Mouse (Mus musculus): ENCODE results near the gene Wdtc1.

DNA sequence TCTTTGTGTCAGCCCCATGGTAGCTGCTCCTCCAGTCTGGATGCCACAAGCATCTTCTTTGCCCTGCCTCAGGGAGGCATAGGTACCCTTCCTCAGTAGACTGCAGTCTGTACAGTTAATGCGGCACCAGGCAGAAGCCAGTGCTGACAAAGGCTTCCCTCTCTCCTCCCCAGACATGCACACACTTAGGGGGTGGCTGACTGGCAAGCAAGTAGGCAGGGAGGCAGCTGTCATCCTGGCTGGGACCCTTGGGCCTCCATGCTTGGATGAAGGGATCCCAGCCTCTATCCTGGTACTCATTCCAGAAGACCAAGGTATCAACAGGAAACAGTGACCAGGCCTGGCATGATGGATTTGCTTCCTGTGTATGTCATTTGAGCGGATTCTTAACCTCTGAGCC is 42.8 kb upstream of the Wdtc1 start:
- TF ChIP-seq MAFK (IDR thresholded peaks at IDR 0.05; ENCODE audit: borderline replicate concordance, low read depth, low read length) (no peak), CTCF (IDR thresholded peaks at IDR 0.05 in 2 of 3, conservative IDR thresholded peaks at IDR 0.05 in 1 of 3; ENCODE audit: control insufficient read depth in 1 of 3, insufficient read depth in 1 of 3, low read depth in 2 of 3, low read length in 3 of 3, poor library complexity in 1 of 3, severe bottlenecking in 1 of 3) (no peak), ZMIZ1 (IDR thresholded peaks at IDR 0.05; ENCODE audit: low read depth, low read length) (no peak), NRF1 (IDR thresholded peaks at IDR 0.05; ENCODE audit: insufficient read depth, low read depth, low read length, poor library complexity, severe bottlenecking) (no peak), ZC3H11A (IDR thresholded peaks at IDR 0.05; ENCODE audit: low read depth, low read length) (no peak), POLR2A (IDR thresholded peaks at IDR 0.05; ENCODE audit: control insufficient read depth in 1 of 2, insufficient read depth in 1 of 2, low read depth in 1 of 2, low read length in 2 of 2, poor library complexity in 1 of 2) (no peak), EP300 (IDR thresholded peaks at IDR 0.05; ENCODE audit: low read depth in 1 of 2, low read length in 2 of 2) (no peak), POLR2AphosphoS2 (IDR thresholded peaks at IDR 0.05; ENCODE audit: low read length) (no peak), MXI1 (IDR thresholded peaks at IDR 0.05; ENCODE audit: low read depth, low read length) (no peak), MYB (IDR thresholded peaks at IDR 0.05; ENCODE audit: low read depth, low read length) (no peak)

Data from MEL (cell line).